Mouse (Mus musculus): ENCODE data around the gene Pcolce2.

Pcolce2 gene

DNA sequence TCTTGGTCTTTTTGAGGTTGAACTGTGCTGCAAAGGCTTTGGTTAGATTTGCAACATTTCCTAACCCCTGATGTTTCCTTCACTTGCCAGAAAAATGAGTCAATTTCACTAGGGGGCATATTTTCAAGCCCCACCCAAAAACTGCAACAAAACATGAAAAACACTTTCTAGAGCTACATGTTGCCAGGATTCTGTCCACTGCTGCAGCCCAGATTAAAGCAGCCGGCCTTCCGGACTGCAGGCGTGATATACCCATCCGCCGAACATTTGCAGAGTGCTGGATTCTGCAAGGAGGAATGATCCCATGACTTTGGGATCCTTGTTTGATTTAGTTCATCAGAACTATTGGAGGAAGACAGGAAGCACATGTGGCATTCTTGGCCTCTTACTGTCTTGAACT, 17.0 kb downstream of the Pcolce2 start:
- DNase-seq (ENCODE audit: extremely low spot score, low spot score): no peak

GRCm38 (mm10) chr9:95657941-95658340, 20.5 kb downstream of the Pcolce2 start:
- no peak for DNase-seq (ENCODE audit: extremely low spot score, low spot score)

GRCm38 (mm10) chr9:95664290-95664989, 27.0 kb downstream of the Pcolce2 start:
- no peak for DNase-seq (ENCODE audit: extremely low spot score, low spot score)

- DNase-seq (ENCODE audit: extremely low spot score, low spot score): no peak
Measured at GRCm38 (mm10) chr9:95665835-95666234, 28.4 kb downstream of the Pcolce2 start.

DNA sequence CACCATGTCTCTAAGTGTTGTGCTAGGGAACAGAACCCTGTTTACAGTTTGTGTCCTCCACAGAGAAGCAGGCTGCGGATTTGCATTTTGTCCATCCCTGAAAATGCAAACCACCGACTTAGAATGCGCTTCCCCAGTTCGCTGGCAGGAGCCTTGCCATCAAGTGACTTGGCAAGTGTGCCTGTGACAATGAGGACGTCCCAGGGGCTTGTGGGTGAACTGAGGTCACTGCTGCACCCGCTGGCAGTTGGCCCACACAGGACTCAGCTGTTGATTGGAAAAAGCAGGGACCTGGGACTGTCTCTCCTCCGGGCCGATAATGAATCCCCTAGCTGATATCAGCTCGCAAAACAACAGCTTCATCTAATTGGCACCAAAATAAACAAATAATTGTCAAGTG, 30.4 kb downstream of the Pcolce2 start:
- no peak for DNase-seq (ENCODE audit: extremely low spot score, low spot score)

- no peak for DNase-seq (ENCODE audit: extremely low spot score, low spot score)
Measured at GRCm38 (mm10) chr9:95668306-95668705, 30.9 kb downstream of the Pcolce2 start.

DNA sequence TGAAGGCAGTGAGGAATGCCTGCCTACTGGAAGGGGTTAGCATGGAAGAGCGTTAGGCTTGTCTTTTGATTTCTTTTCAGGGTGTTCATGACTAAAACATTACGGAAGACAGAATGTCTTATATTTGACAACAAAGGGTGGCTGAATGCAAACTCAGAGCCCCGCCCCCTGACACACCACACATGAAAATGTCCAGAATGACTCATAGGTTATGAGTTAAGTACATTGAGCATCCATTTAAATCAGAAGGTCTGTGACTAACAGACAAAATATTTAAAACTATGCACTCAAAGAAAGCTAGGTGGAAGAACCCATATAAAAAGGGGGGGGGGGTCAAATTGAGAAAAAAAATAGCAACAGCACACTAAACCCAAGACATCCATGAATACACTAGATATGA, 34.9 kb downstream of the Pcolce2 start:
- DNase-seq (ENCODE audit: extremely low spot score, low spot score): no peak

GRCm38 (mm10) chr9:95672760-95673159, 35.4 kb downstream of the Pcolce2 start:
- no peak for DNase-seq (ENCODE audit: extremely low spot score, low spot score)

GRCm38 (mm10) chr9:95675064-95675699, 37.8 kb downstream of the Pcolce2 start:
- DNase-seq (ENCODE audit: extremely low spot score, low spot score): no peak

GRCm38 (mm10) chr9:95676021-95676420, 38.6 kb downstream of the Pcolce2 start:
- no peak for DNase-seq (ENCODE audit: extremely low spot score, low spot score)

DNA sequence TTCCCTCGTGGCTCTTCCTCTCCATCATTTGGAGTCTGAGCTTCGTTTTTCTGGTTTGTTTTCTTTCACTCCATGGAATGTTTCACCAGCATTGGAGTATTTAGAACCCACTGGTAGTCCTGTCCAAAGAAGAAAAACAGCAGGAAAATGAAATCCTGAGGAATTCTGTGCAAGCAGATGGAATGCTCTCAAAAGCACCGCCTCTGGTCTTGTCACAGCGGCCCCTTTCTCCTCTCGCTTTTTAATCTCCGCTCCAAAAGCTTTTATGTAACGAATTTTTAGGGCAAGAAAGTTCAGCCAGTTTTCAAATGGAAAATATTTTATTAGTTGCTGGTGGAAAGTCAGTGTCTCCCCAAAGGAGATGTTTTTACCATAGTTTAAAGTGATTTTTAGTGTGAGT, 42.6 kb downstream of the Pcolce2 start:
- DNase-seq (ENCODE audit: extremely low spot score, low spot score): no peak

GRCm38 (mm10) chr9:95680691-95681090, 43.3 kb downstream of the Pcolce2 start:
- DNase-seq (ENCODE audit: extremely low spot score, low spot score): no peak

DNA sequence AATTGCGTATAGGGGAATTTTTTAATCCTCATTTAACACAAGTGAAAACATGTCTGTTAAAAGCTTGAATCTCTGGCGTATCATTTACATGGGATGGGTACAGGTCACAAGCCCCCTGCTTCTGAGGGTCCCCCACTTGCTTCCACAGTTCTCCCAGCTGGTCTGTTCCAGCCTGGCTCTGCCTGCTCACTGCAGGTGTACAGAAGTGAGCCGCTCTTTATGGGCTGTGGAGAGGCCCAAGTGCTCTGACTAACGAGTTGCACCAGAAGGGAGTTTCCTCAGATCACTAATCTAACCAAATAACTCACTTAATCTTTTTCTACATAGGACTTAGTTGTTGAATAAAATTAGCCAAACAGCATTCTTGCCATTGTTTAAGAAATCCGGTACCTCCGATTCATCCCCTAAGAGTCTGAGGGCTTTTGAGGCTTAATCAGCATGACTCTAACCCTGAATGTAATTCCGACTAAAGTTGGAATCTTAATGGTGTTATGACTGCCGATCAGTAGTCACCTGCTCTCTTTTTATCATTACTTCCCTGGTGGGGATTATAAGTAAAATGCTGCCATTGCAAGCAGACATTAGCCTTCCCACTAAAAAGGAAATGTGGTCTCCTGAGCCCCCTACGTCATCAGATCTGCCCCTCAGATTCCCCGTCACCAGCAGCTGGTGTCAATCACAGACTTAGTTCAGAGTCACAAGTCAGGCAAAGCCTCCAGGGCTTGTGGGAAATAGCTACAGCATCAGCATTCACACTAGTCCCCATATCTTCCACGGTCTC, 48.4 kb downstream of the Pcolce2 start:
- no peak for DNase-seq (ENCODE audit: extremely low spot score, low spot score)

DNA sequence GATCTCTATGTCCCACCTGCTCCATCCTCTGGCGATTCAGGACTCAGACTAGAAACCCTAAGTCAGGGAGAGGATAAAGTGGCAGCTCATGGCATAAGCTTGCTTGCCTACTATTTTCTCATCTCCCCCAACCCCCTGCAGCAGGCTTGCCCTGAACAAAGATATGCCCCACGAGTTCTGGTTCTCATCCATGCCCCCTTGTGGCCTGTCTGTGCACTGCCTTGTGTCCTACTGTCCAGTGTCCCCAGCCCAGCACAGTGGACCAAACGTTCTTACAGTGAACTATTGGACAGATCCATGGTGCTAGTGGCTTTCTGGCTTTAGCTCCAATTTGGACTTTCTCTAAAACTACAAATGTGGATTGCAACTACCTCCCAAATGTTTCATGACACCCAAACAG, 50.7 kb downstream of the Pcolce2 start:
- no peak for DNase-seq (ENCODE audit: extremely low spot score, low spot score)

GRCm38 (mm10) chr9:95692823-95693222, 55.4 kb downstream of the Pcolce2 start:
- no peak for DNase-seq (ENCODE audit: extremely low spot score, low spot score)

- no peak for DNase-seq (ENCODE audit: extremely low spot score, low spot score)
Measured at GRCm38 (mm10) chr9:95693528-95694100, 56.2 kb downstream of the Pcolce2 start.

GRCm38 (mm10) chr9:95694526-95694925, 57.1 kb downstream of the Pcolce2 start:
- DNase-seq (ENCODE audit: extremely low spot score, low spot score): no peak

DNA sequence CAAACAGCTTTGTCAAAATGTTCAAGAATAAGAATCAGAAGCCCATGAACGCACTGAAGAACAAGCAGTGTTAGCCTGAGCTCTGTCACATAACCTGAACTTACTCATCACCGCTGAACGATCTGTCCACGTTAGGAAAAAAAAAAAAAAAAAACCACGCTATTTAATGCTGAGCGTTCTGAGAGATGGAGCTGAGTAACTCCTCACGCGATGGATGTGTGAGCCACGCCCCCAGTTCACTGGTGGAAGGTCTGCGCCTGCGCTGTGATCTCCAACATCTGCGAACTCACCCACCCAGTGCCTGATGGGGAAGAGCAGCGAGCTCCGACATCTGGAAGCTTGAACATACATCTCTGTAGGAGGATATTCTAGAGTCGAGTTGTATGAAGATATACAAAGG, 57.6 kb downstream of the Pcolce2 start:
- no peak for DNase-seq (ENCODE audit: extremely low spot score, low spot score)

DNA sequence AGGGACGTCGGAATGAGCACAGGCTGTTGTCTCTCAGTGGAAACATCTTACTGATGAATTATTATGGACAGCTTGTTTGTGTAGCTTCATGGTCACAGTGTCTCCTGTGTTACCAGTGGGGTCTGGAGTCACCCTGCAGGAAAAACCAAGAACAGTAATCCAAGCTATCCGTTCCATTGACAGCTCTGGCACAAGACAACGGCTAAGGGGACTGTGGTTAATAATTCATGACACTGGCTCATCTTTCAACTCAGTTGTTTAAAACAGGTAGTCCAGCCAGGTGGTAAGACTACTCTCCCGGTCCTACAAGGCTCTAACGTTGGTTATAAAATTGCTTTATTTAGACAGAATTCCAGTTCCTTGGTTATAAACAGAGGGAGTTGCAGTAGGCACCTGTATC, 59.2 kb downstream of the Pcolce2 start:
- no peak for DNase-seq (ENCODE audit: extremely low spot score, low spot score)

DNA sequence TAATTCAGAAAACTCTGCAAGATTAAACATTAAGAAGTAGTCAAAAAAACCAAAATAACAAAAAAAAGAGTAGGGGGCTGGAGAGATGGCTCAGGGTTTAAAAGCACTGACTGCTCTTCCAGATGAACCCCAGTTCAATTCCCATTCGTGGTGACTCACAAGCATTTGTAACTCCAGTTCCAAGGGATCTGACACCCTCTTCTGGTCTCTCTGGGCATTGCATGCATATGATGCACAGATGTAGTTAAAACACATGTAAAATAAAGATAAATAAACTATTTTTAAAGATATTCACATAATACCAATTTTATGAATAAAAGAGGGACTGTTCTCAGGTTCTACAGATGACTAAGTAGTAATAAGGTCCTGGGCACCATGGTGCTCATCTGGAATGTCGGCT, 60.4 kb downstream of the Pcolce2 start:
- DNase-seq (ENCODE audit: extremely low spot score, low spot score): no peak

DNA sequence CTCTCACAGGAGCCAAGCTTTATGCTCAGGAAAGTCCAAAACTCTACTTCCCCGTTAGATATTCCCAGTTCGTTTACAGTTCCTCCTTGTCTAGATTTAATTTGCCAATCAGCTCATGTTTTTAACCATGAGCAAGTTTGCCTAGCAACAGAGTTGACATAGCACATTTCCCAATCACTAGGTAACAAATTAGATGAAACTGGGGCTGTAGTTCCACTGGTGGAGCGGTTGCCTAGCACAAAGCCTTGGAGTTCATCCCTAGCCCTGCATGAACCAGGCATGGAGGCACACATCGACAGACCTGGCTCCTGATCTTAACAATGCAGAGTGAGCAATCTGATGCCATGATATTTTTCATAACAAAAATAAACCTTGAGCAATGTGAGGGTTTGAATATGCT, 61.9 kb downstream of the Pcolce2 start:
- no peak for DNase-seq (ENCODE audit: extremely low spot score, low spot score)

DNA sequence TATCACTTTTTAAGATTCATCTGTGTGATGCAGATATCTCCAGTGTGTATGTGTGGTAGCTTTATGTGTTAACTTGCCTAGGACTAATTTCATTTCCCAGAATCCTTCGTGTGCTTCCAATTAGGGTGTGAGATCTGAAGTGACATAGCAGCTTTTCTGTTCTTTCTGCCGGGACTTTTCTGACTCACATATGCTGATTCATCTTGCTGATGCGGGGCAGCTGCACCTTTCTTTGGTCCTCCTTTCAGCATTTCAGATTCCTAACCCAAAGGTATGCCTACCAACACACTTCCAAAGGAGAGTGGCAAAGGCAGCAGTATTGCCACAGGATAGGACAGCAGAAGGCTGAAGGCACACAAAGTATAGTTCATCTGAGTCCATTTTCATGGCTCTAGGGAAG, 66.7 kb downstream of the Pcolce2 start:
- DNase-seq (ENCODE audit: extremely low spot score, low spot score): no peak
